Mouse (Mus musculus) thymus, postnatal 10 days (tissue): ENCODE measurements at regions not wholly inside any gene's neighbourhood (a gene's known extent, or its start where the extent isn't known, plus 50 kb on each side); places are given as distances from the start of the nearest gene placed in this dataset.
"Not testable (repeated sequence)": the region's sequence is repeated elsewhere in the genome, so short reads cannot be mapped to it uniquely, and the experiment has no call there.

Experiments used
- DNase-seq, 2 experiments: peaks; one replicate each; pipeline ENCODE4 v3.0.0; 2021; ENCODE audit warnings: low spot score in 2 of 2

DNA sequence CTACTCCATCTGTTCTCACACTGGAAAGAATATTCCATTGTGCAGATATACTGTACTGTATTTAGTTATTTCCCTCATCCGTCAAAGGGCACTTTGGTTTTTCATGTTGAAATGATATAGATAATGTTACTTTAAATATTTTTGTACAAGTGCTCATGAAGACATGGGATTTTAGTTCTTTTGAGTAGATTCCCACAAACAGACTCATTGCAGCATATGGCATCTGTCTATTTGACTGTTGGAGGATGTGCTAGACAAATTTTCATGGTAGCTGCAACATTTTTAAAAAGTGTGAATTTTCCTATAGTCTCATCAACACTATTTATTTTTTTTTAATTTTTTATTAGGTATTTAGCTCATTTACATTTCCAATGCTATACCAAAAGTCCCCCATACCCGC, 502.5 kb downstream of the Hdgfl1 start:
- DNase-seq: no peak

DNA sequence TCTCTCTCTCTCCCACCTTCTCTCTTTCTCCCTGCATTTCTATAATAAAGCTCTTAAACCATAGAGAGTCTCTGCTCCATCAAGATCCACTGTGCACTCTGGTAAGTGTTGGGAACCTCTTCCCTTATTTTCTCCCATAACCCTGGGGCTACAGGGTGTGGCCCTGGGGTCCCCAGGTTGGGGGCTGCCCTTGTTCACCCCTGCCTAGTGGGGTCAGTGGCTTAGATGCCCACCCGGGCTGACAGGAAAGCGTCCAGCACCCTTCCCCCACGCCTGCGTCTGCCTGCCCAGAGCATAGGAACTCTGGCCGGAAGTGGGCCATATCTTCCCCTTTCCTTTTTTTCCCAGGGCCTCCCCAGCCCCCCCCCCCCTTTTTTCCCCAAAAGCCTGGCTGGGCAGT, 534.0 kb downstream of the Hdgfl1 start:
- no peak for DNase-seq

DNA sequence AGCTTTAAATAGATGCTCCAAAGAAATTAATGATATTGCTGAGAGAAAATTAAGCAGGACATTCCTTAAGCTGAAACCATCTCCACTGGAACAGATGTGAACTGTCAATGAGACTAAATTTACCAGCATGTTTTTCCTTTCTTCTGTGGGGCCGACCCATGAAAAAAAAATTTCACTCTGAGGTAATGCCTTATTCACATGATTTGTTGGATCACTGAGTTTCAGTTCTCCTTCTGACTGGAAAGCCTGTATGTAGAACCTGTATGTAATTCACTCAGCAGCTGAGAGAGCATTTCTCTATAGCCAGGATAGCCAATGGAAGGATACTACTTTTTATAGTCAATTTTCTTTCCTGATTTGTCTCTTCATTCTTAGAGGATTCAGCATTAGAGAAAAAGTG, 535.3 kb downstream of the Hdgfl1 start:
- no peak for DNase-seq

DNA sequence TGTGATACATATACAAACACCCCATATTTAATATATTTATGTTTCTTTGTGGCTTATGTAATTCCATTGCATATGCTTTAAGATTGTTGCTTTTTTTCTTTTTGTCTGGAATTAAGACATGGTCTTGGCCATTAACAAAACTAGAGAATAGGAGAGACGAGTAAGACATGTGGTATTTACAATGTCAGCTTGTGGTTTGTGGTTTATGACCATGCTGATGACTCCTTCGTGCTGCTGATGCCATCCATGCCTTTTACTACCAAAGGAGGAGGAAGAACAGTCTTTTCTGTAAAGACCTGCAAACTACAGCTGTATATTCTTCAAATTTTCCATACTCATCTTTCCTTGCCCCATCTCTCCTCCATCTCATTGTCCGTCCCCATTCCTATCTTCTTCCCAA, 552.7 kb downstream of the Hdgfl1 start:
- DNase-seq: no peak

DNA sequence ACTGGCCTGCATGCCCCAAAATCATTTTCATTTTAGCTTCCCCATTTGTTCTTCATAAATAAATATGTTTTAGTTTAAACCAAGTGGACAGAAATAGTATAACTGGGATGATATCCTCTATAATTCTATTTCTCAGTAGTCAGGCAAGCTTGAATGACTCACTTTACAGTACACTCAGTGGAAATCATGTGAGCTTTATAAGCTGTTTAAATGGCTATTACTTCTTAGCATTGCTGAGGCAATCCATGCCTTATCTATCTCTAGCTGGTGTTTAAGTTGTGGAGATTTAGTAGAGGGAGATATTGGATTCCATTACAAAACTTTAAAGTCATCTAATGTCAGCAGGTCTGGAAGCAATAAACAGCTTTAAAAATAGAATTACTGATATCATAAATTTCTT, 553.4 kb downstream of the Hdgfl1 start:
- DNase-seq: no peak

DNA sequence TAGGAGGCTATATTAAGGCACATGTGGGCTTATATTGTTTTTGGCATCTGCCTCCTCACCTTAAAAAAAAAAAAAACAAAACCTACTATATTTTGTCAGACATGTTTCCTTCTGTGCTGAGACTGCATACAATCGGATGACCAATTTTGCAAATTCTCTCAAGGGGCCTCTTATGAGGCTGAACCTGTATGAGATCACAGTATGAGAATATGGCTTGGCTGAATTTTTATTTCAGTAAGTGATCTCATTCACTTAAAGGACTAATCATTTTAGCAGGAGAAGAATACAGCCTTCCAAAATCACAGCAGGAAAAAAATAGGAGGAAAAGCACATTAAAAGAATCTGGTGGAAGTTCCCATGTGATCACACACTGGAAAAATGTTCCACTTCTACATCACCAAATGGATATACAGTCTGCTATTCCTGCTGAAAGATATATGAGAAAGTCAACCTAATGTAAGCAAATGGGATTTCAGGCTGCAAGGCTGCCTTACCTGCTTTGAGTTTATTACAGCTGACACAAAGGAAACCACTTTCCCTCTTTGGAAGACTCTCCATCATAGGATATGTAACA, 564.3 kb downstream of the Hdgfl1 start:
- no peak for DNase-seq

DNA sequence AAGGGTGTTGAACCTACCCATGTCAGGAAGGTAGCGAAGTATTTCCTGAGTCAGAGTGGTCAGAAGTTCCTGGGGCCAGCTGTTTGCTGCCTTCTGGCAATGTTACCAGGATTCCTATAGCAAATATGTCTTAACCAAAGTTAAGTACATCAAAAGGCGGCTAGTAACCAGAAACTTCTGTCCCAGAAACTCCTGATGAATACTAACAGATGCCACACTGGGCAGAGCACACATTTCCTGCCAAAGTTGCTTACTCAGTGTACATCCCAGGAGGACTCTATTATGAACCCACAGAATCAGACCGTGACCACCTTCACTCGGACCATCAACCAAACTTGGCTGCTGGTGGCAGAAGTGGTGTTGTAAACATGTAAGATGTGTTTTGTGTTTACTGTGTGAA, 575.3 kb downstream of the Hdgfl1 start:
- DNase-seq: no peak

DNA sequence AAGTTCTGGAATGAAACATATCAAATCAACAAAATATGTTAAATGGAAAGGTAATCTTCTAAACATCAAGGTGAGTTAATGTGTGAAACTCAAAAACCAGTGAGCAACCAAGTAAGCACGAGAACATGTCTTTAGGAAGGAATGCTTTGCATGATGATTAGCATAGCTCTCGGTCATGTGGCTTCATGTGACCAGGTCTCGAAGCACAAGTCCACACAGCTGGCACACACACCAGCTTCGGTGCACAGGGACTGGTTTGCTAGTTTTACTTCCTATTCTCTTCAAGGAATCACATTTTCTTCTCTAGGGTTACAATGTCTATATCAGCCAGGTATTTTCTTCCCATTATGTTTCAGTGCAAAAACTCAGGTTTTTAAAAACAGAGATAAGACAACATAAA, 586.1 kb downstream of the Hdgfl1 start:
- DNase-seq: no peak

DNA sequence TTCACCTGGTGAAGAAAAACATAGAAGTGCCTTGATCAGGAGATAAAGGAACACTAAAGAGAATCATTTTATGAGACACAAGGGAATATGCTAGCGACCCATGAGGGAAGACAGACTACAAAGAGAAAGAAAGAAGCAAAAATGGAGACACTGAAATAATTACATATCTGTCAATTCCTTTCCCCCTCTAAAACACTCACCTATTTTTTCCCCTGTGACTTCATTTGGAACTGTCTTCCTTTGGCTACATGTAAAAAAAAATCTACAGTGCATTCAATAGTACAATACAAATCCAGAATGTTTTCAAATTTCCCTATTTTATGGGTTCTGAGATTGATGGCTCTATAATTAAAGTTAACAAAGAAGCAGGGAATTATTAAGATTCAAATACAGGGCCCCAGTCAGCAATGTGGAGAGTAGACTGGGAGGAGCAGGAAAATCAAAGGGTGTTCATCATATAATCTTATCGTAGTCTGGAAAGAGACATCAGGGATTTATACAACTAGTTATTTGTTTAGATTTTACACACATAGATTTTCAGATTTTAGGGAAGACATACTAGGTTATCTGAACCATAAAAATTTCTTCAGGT, 598.0 kb downstream of the Hdgfl1 start:
- DNase-seq: no peak

DNA sequence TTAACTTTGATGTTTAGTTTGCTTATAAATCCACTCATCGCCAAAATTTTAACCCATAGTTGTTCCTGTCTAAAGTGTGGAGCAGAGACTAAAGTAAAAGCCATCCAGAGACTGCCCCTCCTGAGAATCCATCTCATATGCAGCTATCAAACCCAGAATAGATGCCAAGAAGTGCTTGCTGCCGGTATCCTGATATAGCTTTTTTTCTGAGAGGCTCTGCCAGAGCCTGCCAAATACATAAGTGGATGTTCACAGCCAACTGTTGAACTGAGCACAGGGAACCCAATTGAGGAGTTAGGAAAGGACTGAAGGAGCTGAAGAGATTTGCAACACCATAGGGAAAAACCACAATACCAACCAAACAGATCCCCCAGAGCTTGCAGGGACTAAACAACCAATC, 600.3 kb downstream of the Hdgfl1 start:
- DNase-seq: no peak

DNA sequence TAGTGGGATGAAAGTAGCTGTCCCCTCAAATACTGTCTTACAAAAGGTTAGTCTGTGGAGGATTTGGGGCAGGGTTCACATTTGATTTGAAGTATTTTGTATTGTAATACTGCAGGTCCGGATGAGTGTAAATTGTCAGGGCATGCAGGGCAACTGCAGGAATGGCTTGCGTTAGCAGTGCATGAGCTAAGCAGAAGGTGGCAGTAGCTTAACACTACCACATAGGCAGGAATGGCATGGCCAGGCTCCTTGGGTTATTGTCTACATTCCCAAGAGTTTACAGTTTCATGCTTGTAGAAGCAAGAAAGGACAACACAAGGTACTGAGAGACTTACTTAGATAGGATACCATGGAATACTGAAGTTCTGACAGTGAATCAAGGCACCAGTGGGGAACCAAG, 611.3 kb downstream of the Hdgfl1 start:
- DNase-seq: no peak

DNA sequence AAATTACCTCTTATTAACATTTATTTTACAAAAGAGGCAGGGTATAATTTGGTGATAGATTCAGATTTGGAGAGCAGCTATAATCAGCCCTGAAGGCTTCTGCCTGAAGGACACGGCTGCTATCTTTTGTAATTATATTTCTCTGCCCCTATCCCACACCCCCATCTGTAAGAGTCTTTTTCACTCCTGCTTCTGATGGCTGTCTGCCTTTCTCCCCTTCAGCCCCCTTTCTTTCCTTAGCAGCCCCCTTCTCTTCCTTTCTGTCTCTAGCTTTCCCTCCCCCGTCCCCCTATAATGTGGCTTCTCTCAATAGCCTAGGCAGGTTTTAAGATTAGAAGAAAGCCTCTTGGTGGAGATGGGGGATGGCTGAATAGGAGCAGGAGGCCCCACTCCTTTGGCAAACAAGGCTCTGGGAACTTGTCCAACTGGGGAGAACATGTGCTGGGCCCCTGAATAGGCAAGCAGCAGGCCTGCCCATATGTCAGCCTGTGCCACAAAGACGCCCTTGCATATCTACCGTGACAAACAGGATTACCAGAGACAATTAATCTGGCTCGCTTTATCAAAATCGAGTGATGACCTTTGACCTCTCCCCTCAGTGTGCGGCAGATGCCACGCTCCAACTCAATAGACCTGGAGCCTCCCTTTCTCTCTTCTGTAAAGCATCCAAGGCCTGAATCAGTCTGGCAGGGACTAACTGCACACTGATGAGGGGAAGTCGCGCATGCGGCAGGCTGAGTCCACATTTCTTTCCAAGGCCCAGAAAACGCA, 615.1 kb downstream of the Hdgfl1 start:
- DNase-seq: no peak

DNA sequence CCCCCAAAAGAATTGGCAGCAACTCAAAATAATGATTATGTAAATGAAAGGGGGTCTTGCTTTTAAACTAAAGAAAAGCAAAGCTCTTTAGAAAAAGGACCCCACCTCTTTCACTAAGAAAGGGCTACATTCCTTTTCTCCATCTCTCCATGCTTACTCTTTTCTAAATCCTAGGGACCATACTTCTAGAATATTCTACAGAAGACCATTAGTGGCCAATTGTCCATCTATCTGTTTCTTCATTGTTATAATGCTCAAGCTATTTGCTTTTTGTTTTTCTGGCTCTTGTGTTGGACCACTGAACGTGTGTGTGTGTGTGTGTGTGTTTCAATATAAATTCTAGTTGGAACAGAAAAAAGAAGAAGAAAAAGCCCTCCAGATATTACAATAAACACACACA, 615.7 kb downstream of the Hdgfl1 start:
- no peak for DNase-seq

DNA sequence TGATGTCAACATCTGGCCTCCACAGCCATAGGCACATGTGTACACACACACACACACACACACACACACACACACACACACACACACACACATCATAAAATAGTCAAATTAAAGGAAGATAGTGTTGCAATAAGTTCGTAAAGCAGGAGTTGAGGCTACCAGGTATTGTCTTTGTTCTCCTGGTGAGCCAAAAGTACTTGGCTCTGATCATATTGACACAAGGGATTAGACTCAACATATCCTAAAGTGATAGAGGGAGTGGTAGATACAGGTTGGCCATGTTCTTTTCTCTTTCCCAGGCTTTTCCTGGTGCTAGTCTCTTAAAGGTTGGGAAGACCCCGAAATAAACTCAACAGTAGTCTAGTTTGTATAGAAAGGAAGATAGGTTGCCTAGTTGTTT, 616.9 kb downstream of the Hdgfl1 start:
- DNase-seq: no peak

DNA sequence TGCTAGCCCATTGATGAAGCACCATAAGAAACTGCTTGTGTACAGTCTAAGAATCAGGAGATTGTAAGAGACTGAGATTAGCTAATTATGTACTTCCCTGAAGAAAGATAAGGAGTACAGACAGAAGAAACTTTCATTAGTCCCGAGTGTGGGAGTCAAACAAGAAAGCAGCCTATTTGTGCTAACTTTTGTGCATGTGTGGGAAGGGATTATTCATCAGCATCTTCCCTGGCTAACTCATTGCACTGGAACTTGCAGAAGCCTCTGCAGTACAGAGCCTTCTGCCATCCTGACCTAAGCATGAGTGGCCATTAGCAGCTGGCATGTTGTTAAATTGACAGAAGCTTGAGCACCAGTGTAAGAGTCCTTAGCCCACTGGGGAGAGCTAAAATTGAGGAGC, 619.5 kb downstream of the Hdgfl1 start:
- DNase-seq: no peak

DNA sequence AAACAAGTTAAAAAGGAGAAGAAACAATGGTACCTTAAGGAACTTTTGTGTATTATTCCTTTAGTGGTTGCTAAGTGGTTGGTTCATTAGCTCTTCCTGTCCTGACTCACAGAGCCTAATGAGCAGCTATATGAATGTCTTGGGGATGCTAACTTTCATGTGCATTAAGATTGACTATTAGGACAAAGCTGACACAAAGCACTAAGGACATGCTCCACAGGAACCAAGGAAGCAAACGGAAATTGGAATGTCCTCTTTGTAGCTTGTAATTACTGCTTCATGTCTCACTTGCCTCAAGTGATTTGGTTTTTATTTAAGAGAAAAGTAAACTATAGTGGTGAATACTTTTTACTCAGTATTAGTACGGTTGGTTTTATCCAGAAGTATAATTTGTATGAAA, 627.2 kb downstream of the Hdgfl1 start:
- DNase-seq: no peak

DNA sequence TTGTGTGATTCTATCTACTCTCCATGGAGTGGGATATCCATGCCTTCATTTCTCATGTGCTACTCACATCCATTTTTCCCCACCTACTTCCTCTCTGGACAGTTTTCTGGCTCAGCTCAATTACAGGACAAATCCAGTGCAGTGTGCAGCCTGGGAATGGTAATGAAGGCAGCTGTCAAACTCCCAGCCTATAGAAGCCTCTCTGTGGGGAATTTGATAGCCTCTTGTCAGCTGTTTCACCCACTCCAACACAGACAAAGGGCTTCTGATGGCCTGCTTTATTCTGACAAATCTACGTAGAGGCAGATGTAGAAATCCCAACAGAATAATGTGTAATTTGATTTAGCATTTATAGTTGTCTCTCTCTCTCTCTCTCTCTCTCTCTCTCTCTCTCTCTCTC, 650.6 kb downstream of the Hdgfl1 start:
- no peak for DNase-seq

DNA sequence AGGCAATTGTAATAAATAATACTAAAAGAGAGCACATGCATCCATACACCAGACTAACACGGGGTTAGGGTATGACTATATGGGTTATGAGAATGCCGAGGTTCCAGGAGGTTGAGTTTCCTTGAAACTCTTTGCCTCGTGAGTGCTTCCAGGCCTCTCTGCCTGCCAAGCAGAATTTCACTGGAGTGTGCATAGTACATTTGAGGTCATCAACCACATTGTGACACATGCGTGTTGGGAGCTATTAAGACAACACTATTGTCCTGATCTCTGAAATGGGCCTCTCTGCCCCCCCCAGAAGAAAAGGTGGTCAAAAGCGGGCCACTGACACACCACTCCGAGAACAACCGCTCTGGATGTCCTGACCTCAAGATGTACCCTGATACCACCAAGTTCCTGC, 655.8 kb downstream of the Hdgfl1 start:
- no peak for DNase-seq

DNA sequence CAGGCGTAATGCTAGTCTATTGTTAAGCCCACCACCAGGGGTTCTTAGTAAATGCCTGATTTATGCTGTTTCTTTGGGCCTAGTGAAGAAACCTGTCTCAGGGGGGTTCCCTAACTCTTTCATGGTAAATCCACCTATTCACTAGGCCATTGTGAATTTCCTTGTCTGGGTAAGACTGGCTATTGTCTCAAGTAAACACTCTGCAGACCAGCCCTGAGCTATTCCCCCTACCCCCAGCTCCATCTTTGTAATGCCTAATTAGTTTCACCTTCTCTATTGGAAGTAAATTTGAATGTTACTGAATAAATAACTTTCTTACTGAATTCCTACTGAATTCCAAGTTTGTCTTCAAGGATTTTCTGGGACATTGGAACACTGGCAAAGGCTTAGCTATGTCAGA, 656.2 kb downstream of the Hdgfl1 start:
- not testable (repeated sequence) for DNase-seq

DNA sequence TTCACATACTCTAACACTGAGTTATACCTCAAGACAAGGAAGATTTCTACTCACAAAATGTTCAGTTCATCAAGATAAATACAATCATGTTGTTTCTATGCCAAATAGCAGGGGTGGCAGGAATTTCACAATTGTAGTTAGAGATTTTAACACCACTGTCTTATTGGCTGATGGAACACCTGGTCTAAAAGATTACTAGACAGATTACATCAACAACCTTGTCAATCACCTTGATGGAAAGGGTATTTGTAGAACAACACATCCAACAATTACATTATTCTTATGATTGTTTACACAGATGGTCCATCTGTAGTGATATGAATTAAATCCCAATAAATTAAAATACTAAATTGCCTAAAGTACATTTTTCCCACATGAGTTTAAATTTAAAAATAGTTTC, 657.4 kb downstream of the Hdgfl1 start:
- no peak for DNase-seq

DNA sequence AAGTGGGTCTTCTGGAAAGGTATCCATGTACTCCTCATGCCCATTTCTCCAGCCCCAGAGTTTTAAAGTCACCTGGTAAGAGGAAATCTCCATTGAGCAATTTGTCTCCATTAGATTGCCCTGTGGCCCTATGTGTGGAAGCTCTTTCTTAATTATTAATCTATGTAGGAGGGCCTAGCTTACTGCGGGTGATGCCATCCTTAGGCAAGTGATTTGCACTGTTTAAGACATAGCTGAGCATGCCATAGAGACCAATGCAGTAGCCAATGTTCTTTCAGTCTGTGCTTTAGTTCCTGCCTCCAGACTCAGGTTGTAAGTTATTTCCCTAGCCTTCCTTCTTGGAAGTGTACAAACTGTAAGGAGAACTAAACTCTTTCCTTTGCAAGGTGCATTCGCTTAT, 661.0 kb downstream of the Hdgfl1 start:
- DNase-seq: no peak

DNA sequence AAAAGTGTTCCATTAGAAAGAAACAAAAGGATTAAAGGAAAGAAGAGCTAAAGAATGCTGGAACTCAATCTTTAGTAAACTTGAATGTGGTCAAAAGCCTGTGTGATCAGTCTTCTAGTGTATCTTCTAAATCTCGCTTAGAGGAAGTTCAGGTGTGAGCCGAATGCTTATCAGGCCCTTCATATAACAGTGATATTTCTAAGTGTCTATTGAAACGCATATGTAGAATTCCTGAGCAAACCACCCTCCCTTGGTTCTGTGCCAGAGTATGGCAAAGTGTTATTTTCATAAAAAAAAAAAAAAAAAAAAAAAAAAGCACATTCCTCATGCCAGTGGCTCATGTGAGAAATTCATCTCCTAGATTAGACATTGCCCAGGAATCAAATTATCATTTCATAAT, 681.2 kb downstream of the Hdgfl1 start:
- DNase-seq: no peak

DNA sequence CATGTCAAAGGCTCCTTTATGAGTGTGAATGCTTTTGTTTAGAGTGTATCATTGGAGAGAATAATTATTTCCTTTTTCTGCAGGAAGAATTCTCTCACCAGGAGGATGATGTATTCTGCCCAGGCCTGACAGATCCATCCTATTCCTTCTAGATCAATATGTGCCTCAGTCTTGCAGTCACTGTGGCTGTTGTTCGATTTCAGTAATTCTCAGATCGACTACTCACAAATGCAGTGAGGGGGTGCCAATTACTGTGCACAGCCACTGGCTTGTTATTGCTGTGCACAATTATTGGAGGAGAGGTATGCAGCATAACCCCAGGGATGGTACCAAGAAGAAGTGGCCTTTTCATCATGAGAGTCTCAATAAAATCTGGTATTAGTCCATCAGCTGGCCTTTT, 689.2 kb downstream of the Hdgfl1 start:
- no peak for DNase-seq

DNA sequence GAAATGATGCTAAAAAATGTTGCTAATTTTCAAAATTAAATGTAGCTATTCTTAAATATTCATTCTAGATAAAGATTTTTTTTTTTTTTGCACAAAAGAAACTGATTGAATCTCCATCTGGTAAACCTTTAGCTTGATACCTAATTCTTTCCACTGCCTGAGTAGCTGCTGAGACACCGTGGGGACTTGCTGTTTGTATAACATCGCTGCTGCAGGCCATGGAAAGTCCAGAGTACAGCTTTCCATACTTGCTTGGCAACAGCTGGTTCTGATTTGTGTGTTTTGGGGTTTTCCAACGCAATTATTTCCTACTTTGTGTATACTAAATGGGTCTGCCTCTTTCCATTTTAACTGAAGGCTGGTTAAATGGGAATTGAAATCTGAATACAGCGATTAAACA, 689.7 kb downstream of the Hdgfl1 start:
- DNase-seq: no peak
